Mouse (Mus musculus): Measurements from ENCODE around the gene Cep295nl.
"Not testable (repeated sequence)": the region's sequence is repeated elsewhere in the genome, so short reads cannot be mapped to it uniquely, and the experiment has no call there.

The Cep295nl gene

DNA sequence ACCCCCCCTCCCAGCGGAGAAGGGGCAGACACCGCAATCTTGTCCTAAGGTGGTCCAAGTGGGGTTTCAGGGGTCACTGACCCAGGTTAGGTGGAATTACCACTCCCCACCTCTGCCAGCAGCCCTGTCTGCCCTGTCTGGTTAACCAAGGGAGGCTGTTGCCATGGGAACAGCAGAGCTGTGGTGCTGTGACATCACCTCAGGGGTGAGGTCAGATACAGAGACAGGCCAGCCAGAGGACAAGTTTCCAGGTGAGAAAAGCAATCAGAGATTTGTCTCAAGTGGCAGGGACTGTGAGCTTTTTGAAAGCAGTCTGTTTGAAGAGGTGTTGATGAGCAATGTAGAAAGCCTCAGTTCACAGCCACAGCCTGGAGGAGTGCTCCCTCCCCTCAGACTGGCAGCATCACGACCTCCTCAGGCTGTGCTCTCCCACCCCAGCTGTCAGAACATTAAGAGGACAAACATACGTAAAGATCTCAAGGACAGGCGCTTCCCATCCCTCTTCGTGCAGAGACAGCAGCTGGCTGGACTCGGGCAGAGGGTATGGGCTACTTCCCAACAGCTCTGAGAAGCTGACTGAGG, at the start of gene Cep295nl:
Gene Cep295nl (minus strand): TSS at position 101 of the 582 bp plus-strand sequence.
- DNase-seq (ENCODE audit: low spot score): no peak

GRCm38 (mm10) chr11:118387816-118388215, 45.5 kb upstream of the Cep295nl start:
- not testable (repeated sequence) for DNase-seq (ENCODE audit: low spot score)

- peak; percentile 50 for DNase-seq (ENCODE audit: low spot score)
Observed at GRCm38 (mm10) chr11:118379251-118380009, 37.1 kb upstream of the Cep295nl start.

DNA sequence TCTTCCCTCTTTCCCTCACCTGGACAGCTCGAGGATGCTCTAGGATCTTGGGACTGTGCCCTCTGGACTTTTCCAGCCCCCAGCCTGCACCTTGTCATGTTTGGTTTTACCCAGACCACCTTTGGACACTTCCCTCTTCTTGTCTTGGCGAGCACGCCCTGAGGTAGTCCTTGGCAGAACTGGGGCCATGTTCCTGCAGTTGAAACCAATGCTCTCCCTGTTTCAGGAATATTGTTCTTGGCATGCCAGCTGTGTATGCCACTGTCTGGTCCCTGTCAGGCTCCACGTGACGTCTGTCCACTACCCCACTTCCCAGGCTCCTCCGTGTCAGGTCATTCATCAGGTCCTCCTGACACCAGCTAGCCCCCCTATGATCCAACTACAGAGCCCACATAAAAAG, 36.4 kb upstream of the Cep295nl start:
- no peak for DNase-seq (ENCODE audit: low spot score)

DNA sequence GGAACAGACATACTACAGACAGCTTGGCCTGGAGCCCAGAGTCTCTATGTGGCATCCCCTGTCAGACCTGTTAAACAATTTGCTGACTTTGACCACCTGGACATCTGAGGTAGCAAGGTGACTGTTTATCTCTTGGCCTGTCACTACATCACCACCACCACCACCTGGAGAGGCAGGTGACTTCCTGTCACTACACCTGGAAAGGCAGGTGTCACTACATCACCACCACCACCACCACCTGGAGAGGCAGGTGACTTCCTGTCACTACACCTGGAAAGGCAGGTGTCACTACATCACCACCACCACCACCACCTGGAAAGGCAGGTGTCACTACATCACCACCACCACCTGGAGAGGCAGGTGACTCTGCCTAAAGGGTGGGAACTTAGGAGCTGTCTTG, 34.0 kb upstream of the Cep295nl start:
- DNase-seq (ENCODE audit: low spot score): not testable (repeated sequence)

- DNase-seq (ENCODE audit: low spot score): no peak
Observed at GRCm38 (mm10) chr11:118375881-118376280, 33.6 kb upstream of the Cep295nl start.

GRCm38 (mm10) chr11:118375461-118375860, 33.2 kb upstream of the Cep295nl start:
- no peak for DNase-seq (ENCODE audit: low spot score)

DNA sequence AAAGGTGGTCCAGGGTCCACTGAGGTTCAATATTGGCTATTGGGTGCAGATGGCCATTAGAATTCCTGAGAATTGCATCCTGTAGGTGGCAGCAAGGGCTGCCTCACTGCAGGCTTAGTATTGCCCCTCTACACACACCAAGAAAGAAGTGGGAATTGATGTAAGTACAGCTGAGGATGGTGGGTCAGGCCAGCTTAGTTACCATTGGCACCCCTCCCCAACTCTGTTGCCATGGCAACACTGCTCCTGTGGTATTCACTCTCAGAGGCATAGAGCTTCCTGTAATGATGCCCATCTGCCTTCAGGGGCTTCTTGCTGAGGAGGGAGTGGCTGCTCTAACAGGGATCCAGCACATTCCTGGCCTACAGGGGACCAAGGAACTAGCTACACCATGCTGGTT, 32.7 kb upstream of the Cep295nl start:
- no peak for DNase-seq (ENCODE audit: low spot score)

DNA sequence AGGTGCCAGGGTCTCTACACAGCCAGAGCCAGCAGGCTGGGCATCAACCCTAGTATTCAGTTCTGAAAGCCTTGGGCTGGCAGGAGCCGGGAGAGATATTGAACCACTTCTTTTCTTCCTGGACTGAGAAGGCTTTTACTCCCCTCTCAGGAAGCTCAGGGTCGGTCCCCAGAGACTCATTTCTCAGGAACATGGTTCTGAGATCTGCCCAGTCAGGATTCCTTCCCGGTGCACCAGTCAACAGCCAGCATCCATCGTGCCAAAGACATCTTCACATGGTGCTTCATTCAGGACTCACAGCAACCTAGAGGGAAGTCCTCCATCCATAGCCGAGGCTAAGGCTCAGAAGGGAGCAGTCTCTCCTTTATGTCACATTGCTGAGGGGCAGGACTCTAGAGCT, 32.2 kb upstream of the Cep295nl start:
- DNase-seq (ENCODE audit: low spot score): no peak

DNA sequence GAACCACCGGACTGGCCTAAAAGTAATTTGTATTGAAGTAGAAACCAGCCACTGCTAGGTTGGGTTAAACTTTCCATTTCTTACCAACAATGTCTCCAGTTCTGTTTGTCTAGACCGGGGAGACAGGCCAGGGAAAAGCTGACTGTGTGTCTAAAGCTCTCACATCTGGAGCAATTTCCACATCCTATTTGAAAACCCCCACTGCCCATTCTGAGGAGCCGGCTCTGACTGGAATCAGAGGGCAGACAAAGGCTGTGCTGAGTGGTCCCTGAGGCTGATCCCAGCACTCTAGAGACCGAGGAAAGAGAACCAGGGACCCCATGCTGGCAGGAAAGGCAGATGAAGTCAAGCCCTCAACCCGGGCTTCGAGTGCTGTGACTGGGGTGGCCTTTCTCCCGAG, 30.3 kb upstream of the Cep295nl start:
- DNase-seq (ENCODE audit: low spot score): no peak

DNA sequence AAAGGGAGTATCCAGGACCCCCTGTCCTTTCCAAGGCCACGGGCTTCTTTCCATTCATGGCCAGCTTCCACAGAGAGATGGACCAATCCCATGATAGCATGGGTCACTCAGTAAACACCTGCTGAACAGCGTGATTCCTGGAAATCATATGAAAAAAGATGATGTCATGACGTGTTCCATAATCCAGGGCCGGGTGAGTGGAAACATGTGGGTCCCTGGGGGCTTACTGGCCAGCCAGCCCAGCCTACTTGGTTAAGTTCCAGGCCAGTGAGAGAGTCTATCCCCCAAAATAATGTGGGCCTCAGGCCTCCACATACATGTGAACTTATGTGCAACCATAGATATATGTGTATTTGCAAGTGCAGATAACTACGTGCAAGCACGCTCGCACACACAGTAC, 29.6 kb upstream of the Cep295nl start:
- no peak for DNase-seq (ENCODE audit: low spot score)

DNA sequence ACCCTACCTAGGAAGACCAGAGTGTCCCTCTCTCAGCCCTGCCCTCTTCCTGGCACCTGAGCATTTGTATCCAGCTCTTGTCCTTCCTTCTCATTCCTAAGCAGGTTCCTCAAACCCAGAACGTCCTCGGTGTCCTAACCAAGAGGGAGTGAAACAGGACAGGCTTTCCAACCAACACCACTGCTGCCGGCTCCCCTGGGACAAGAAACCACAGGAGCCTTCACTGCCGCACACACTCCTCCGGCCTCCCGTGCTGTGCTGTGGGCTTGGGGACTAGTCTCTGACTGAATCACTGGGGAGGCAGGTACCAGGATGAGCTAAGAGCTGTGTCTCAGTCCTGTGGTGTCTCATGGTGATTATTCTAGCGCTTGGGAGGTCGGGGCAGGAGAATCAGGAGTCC, 27.4 kb upstream of the Cep295nl start:
- DNase-seq (ENCODE audit: low spot score): no peak

GRCm38 (mm10) chr11:118369251-118369650, 27.0 kb upstream of the Cep295nl start:
- no peak for DNase-seq (ENCODE audit: low spot score)

GRCm38 (mm10) chr11:118368330-118368729, 26.0 kb upstream of the Cep295nl start:
- DNase-seq (ENCODE audit: low spot score): no peak

DNA sequence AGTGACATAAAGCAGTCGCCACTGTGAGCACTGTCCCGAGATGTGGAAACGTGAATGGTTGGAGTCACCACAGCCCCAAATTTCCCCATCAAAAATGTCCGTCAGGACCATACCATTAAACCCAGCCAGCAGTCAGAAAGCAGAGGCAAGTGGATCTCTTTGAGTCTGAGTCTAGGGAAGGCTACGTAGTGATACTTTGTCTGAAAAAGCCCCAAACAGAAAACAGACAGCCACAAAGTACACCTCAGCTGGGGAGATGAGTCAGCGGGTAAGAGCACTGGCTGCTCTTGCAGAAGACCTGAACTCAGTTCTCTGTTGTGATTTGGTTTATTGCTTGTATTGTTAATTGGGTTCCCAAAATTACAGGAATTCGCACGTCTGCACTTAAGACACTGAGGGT, 24.3 kb upstream of the Cep295nl start:
- no peak for DNase-seq (ENCODE audit: low spot score)

DNA sequence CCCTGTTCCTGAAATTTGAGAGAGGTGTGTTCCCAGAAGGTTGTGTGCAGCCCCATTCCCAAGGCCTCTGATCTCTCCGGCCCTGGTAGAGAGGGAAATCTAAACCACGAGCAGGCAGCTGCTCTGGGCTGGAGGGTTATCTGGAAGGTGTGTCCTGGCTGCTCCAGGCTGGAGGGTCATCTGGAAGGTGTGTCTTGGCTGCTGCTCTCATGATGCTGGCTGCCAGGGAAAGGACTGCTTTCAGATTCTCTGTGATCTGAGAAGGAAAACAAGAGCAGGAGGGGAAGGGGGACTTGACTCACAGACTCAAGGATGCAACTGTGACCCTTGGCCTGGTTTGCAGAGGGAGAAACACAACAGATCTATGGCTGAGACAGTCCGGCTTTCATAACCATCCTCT, 23.8 kb upstream of the Cep295nl start:
- DNase-seq (ENCODE audit: low spot score): no peak

- DNase-seq (ENCODE audit: low spot score): no peak
Observed at GRCm38 (mm10) chr11:118365171-118365570, 22.9 kb upstream of the Cep295nl start.

DNA sequence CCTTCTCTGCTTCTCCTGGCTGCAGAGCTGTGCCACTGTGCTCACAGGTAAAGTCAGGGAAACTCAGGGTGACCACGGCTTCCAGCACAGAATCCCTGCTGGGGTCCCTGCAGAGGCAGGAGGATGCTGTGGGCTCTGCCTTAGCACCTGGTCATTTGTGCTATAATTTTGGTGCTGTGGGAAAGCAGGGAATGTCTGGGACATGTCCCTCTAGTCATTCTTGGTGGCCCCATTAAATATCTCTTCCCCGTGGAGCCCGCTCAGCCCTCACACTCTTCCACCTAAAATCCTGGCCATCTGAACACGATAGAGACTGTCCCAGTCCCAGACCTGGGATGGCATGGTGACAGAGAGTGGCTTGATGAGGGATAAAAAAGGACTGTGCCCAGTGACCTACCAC, 21.7 kb upstream of the Cep295nl start:
- DNase-seq (ENCODE audit: low spot score): no peak

- no peak for DNase-seq (ENCODE audit: low spot score)
Observed at GRCm38 (mm10) chr11:118362971-118363518, 20.7 kb upstream of the Cep295nl start.

DNA sequence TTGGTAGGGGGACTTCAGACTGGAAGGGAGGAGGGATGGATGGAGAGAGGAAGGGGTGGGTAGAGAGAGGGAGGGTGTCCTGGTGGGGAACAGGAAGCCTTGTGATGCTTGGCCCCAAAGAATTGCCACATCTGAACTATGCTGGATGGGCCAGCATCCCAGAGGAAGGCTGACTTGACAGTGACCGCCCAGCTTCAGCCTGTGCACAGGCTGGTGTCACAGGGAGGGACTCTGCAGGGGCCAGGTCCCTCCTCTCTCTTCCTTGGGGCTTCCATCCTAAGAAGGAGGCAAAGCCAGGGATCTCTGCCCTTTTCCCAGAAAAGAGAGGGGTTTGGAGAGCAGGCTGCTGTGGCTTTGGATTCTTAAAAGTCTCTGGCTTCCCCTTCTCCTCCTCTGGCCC, 20.2 kb upstream of the Cep295nl start:
- no peak for DNase-seq (ENCODE audit: low spot score)

DNA sequence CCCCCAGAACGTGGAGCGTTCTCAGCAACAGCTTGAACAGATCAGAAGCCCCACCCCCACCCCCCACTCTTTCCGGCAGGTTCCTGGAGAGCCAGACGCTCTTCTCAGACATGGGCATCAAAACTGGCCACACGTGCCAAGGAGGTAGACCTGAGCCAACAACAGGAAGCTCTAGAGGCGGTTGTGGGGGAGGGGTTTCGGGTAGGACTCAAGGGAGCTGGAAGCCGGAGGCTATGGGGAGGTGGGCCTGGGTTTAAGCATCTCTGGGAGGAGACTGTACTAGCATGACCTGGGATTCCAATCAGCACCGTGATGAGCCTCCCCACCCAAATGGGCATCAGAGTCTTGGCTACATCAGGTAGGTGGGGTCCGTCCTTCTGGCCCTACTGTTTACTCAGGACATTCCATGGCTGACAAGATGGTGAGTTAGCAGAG, 18.6 kb upstream of the Cep295nl start:
- no peak for DNase-seq (ENCODE audit: low spot score)

DNA sequence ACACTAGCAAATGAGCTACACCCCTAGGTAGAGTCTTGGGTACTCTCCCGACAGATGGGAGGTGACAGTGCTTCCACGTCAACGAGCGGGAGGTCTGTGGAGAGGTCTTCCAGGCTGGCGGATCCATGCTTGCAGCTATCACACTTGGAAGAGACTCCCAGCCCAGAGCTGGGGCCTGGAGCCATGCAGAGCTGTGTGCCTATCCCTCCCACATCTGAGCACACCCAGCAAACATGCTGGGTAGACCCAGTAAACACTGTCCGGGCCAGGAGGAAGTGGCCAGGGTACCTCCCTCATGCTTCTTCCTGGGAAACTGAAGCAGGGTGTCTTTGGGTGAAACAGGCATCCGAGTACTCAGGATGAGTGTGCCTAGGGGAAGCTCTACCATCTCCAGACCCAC, 18.2 kb upstream of the Cep295nl start:
- no peak for DNase-seq (ENCODE audit: low spot score)

DNA sequence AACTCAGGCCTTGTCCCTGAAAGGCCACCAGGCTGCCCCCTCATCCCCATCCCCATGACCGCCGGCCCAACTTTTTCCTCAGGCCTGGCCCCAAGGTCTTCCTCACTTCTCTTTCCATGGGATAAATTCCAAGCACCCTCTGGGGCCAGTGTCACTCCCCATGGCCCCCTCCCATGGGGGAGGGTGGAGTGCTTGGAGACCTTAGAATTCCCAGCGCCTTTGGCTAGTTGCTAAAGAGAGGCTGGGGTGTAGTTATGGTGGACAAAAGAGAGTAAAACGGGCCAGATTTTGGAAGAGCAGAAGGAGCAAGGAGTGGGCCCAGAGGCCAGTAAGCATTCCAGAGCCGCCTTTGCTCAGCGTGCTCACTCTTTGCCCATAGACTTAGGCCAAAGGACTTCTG, 13.3 kb upstream of the Cep295nl start, which contains the start of gene Timp2:
Gene Timp2 (minus strand): TSS at position 101 of the 400 bp plus-strand sequence.
- DNase-seq (ENCODE audit: low spot score): no peak
